10 mouse cellular contexts compared by ENCODE assay signal in genomic region chr5:121913999-121914398, GRCm38 (mm10).
A peak's percentile ranks its signal among the peaks of the same experiment; 100 is the strongest.
DNase-seq lines count a peak whose midpoint lies in the region; ATAC-seq and TF ChIP-seq lines count a peak whose summit lies in the region.
"Had no signal": no experiment of that assay in that cellular context is flagged by ENCODE, and none has a peak within 500 bp of the region (broad histone marks: within the 10 kb centered on the region; RNA-seq: fewer than 3 reads in every experiment).

No protein-coding gene starts in this region.

- WGBS in heart, embryonic 10.5 days: 62% methylated on average over 23 of the region's 23 CpGs
- 34% methylated on average over 23 of the region's 23 CpGs for WGBS in intestine, embryonic 16.5 days

- H3K4me3 ChIP-seq in heart, embryonic 10.5 days: no peak overlapping the region
- peak overlapping the region; percentile 1 to 36; a peak in 1 of 4 replicates for H3K4me3 ChIP-seq in ES-E14 (ENCODE audit: insufficient read depth in 1 of 2, low read depth in 1 of 2, low read length in 2 of 2, poor library complexity in 1 of 2, severe bottlenecking in 1 of 2)
- no peak overlapping the region for H3K4me3 ChIP-seq in intestine, embryonic 16.5 days (ENCODE audit: low read length)

- no peak for DNase-seq in heart, embryonic 10.5 days (ENCODE audit: low spot score)
- DNase-seq in heart, postnatal 14 days: no peak
- no peak for DNase-seq in ES-E14 (ENCODE audit: low read depth, low spot score)
- DNase-seq in mesoderm, embryonic 11.5 days (ENCODE audit: low read depth, low spot score): peak; percentile 53
- DNase-seq in adrenal gland, adult (ENCODE audit: inconsistent age in 2 of 2, low spot score in 1 of 2): no peak
- no peak for DNase-seq in heart, postnatal 4 days
- DNase-seq: cerebellum, adult 8-10 months; layer of hippocampus, postnatal 36 days had no signal

- intact Hi-C loops in heart, postnatal 14 days (cut with DNase I): no loop called here

- peak; percentile 56 for ATAC-seq in intestine, embryonic 16.5 days
- no peak for ATAC-seq in inflammation-experienced regulatory T-cells, adult 6 months

- peak overlapping the region; percentile 30; the same call in 1 of the 2 replicates for H3K9ac ChIP-seq in ES-E14 (ENCODE audit: insufficient read depth, low read depth, low read length, poor library complexity, severe bottlenecking)
- no peak overlapping the region for H3K9ac ChIP-seq in intestine, embryonic 16.5 days (ENCODE audit: low read depth, low read length)

- 0 out of 2 replicates have a peak overlapping the region, but pooled peaks have one; percentile 36 for H3K27ac ChIP-seq in heart, embryonic 10.5 days
- H3K27ac ChIP-seq in ES-E14 (ENCODE audit: insufficient read depth, low read depth, low read length, poor library complexity, severe bottlenecking): no peak overlapping the region
- H3K27ac ChIP-seq in intestine, embryonic 16.5 days (ENCODE audit: low read length): 0 out of 2 replicates have a peak overlapping the region, but pooled peaks have one; percentile 14

- no peaks in the 10 kb centered on the region for H3K9me3 ChIP-seq in heart, embryonic 10.5 days
- H3K9me3 ChIP-seq in ES-E14 (ENCODE audit: control insufficient read depth, insufficient read depth, low read depth, low read length): no peaks in the 10 kb centered on the region
- H3K9me3 ChIP-seq in intestine, embryonic 16.5 days (ENCODE audit: control insufficient read depth, low read length): no peaks in the 10 kb centered on the region

- peaks cover 19% of the 10 kb centered on the region for H3K27me3 ChIP-seq in heart, embryonic 10.5 days (ENCODE audit: insufficient read depth, poor library complexity, severe bottlenecking)
- H3K27me3 ChIP-seq in intestine, embryonic 16.5 days (replicated peaks; ENCODE audit: control insufficient read depth, insufficient read depth, low read length): no peaks in the 10 kb centered on the region

- peaks cover 17% of the 10 kb centered on the region for H3K4me1 ChIP-seq in heart, embryonic 10.5 days
- H3K4me1 ChIP-seq in ES-E14 (ENCODE audit: control insufficient read depth in 2 of 2, insufficient read depth in 2 of 2, low read length in 2 of 2, poor library complexity in 1 of 2): peaks cover 0 to 3% of the 10 kb centered on the region in 2 experiments; a peak in 1 of 4 replicates
- H3K4me1 ChIP-seq in intestine, embryonic 16.5 days (ENCODE audit: control insufficient read depth, insufficient read depth, low read length): no peaks in the 10 kb centered on the region

- H3K4me2 ChIP-seq in intestine, embryonic 16.5 days (ENCODE audit: low read depth, low read length): no peak overlapping the region

- H3K36me3 ChIP-seq in heart, embryonic 10.5 days: no peaks in the 10 kb centered on the region
- no peaks in the 10 kb centered on the region for H3K36me3 ChIP-seq in ES-E14 (ENCODE audit: control insufficient read depth, insufficient read depth, low read length, poor library complexity, severe bottlenecking)
- H3K36me3 ChIP-seq in intestine, embryonic 16.5 days (ENCODE audit: control insufficient read depth, insufficient read depth, low read length): no peaks in the 10 kb centered on the region

- in situ Hi-C loops in ES-E14 (cut with MboI; ENCODE audit: low sequenced_read_pairs in 2 of 2, unreplicated experiment in 2 of 2): no loop called here

TF ChIP-seq in ES-E14, 5 proteins besides CTCF, POLR2A, EP300 and RAD21:
- TF ChIP-seq HCFC1 (IDR thresholded peaks at IDR 0.05; ENCODE audit: borderline replicate concordance, insufficient read depth, low read length) (no peak), ZC3H11A (IDR thresholded peaks at IDR 0.05; ENCODE audit: borderline replicate concordance, low read depth, low read length) (no peak), ZNF384 (IDR thresholded peaks at IDR 0.05; ENCODE audit: low read depth, low read length) (no peak), MAFK (IDR thresholded peaks at IDR 0.05; ENCODE audit: insufficient read depth, low read depth, low read length) (no peak), CHD2 (IDR thresholded peaks at IDR 0.05; ENCODE audit: low read depth, low read length) (no peak)
TF ChIP-seq in ES-E14: peak in this region for 0.

Comparison
In these comparisons a context has a peak if more than half of its experiments do, and no peak if none do; other contexts are left out.
1. H3K4me3 ChIP-seq: peak in ES-E14 (2 of 2); none in heart, embryonic 10.5 days (single experiment) and intestine, embryonic 16.5 days (single experiment).